8 mouse cellular contexts compared by ENCODE assay signal in genomic region chr10:89630052-89630451, GRCm38 (mm10). TPM values are rescaled to one million over a fixed set of nuclear protein-coding genes. Genes with fewer than 3 reads are reported as not detected.
A peak's percentile ranks its signal among the peaks of the same experiment; 100 is the strongest.
DNase-seq lines count a peak whose midpoint lies in the region; ATAC-seq lines count a peak whose summit lies in the region.

No protein-coding gene starts in this region.

- H3K36me3 ChIP-seq in splenic B cell, adult 2 months (ENCODE audit: control insufficient read depth, insufficient read depth, low read length, poor library complexity, severe bottlenecking): no peaks in the 10 kb centered on the region

- ATAC-seq in frontal cortex, adult (ENCODE audit: low TSS enrichment): peak; percentile 84
- ATAC-seq in megakaryocyte, adult 5-6 weeks (ENCODE audit: poor library complexity, severe bottlenecking): peak; percentile 80

- no peak for DNase-seq in frontal cortex, postnatal 25 days (ENCODE audit: low spot score in 2 of 2)
- peak; percentile 60 for DNase-seq in CD4-positive helper T cell, adult 2 months (ENCODE audit: low read depth, low spot score)
- peak; percentile 71 for DNase-seq in c-Kit-positive CD71-positive TER-119-positive erythroid progenitor cells, embryonic 14.5 days (ENCODE audit: low spot score)
- peak; percentile 86 for DNase-seq in forelimb bud, embryonic 11.5 days (ENCODE audit: low read depth, low spot score)
- DNase-seq in kidney, postnatal 10 days: peak; percentile 64
- DNase-seq in splenic B cell, adult 2 months (ENCODE audit: low read depth, low spot score): peak; percentile 72

- H3K27me3 ChIP-seq in splenic B cell, adult 2 months (ENCODE audit: control insufficient read depth, insufficient read depth, low read length, poor library complexity, severe bottlenecking): no peaks in the 10 kb centered on the region

RNA-seq across cellular contexts. Expression of gene Slc17a8, which starts 9.0 kb away (rescaled TPM):
- 0.50 TPM in 1 of 2 replicates, not detected in the other for total RNA-seq in megakaryocyte, adult 5-6 weeks (2015)
- total RNA-seq in megakaryocyte, adult 5-6 weeks (2017): not detected in 2 replicates

RNA-seq across cellular contexts. Expression of gene Scyl2, which starts 56.0 kb away (rescaled TPM):
- 28.4 and 30.3 TPM in 2 replicates for total RNA-seq in megakaryocyte, adult 5-6 weeks (2015)
- total RNA-seq in megakaryocyte, adult 5-6 weeks (2017): 32.8 and 33.6 TPM in 2 replicates

Comparison
In these comparisons a context has a peak if more than half of its experiments do, and no peak if none do; other contexts are left out.
1. DNase-seq: peak in CD4-positive helper T cell, adult 2 months (single experiment), c-Kit-positive CD71-positive TER-119-positive erythroid progenitor cells, embryonic 14.5 days (single experiment), forelimb bud, embryonic 11.5 days (single experiment), kidney, postnatal 10 days (single experiment) and splenic B cell, adult 2 months (single experiment); none in frontal cortex, postnatal 25 days (0 of 2).